Mouse (Mus musculus) forebrain, embryonic 15.5 days (tissue): ENCODE results near the gene Acot1. TPM values are rescaled to one million over a fixed set of nuclear protein-coding genes. Genes with fewer than 3 reads are reported as not detected.
A peak's percentile ranks its signal among the peaks of the same experiment; 100 is the strongest.
"Not testable (repeated sequence)": the region's sequence is repeated elsewhere in the genome, so short reads cannot be mapped to it uniquely, and the experiment has no call there.

Source experiments
- ATAC-seq: fragments of 200-750 bp; cut with Nextera tagmentation; replicated peaks from 2 replicates; pipeline ENCODE4 v1.8.0; 2017; ENCODE audit warnings: mild to moderate bottlenecking, moderate TSS enrichment, moderate library complexity
- H3K27ac ChIP-seq: fragments of 300-500 bp; sonication (generic); replicated peaks from 2 replicates; pipeline ENCODE4 v1.5.1; 2015; ENCODE audit warnings: mild to moderate bottlenecking, inconsistent platforms
- H3K27me3 ChIP-seq: fragments of 300-500 bp; sonication (generic); 2 replicates; pipeline ENCODE4 v1.6.1; 2015; ENCODE audit warnings: inconsistent platforms
- H3K36me3 ChIP-seq: fragments of 300-500 bp; sonication (generic); 2 replicates; pipeline ENCODE4 v1.6.1; 2015; ENCODE audit warnings: mild to moderate bottlenecking, inconsistent platforms
- H3K4me1 ChIP-seq: fragments of 300-500 bp; sonication (generic); 2 replicates; pipeline ENCODE4 v1.6.1; 2015; ENCODE audit warnings: inconsistent platforms
- H3K4me2 ChIP-seq: fragments of 300-500 bp; sonication (generic); replicated peaks from 2 replicates; pipeline ENCODE4 v1.6.1; 2015; ENCODE audit warnings: mild to moderate bottlenecking, inconsistent platforms
- H3K4me3 ChIP-seq: fragments of 300-500 bp; sonication (generic); 2 replicates; pipeline ENCODE4 v1.5.1; 2015; ENCODE audit warnings: mild to moderate bottlenecking, inconsistent platforms
- H3K9ac ChIP-seq: fragments of 300-500 bp; sonication (generic); replicated peaks from 2 replicates; pipeline ENCODE4 v1.6.1; 2015; ENCODE audit warnings: mild to moderate bottlenecking, inconsistent platforms
- H3K9me3 ChIP-seq: fragments of 300-500 bp; sonication (generic); 2 replicates; pipeline ENCODE4 v1.6.1; 2016; ENCODE audit warnings: inconsistent platforms
- WGBS: fragments of 180-500 bp; shearing (Covaris S2); methylation state at CpG from one replicate; pipeline ENCODE4 v1.1.7; 2015; ENCODE audit warnings: mixed read lengths; 5-methylcytosine and 5-hydroxymethylcytosine counted together
- polyA plus RNA-seq: library from polyadenylated mRNA; unstranded; fragments of >200 nt; fragmentation: Nextera tagmentation; extraction: Ambion mirVana; gene quantifications from 2 replicates; pipeline ENCODE4 v1.2.1, GENCODE M21; 2015

The Acot1 gene
- polyA plus RNA-seq, 1 experiment from 2014 or later, result 86.6 TPM

GRCm38 (mm10) chr12:84046906-84047305 lies 37.6 kb downstream of the Acot1 start:
- H3K27ac ChIP-seq, result no peak overlapping the region
- no peak overlapping the region for H3K4me3 ChIP-seq
- no peak for ATAC-seq
- peaks cover under 1% of the 10 kb centered on the region; the same call in 1 of the 2 replicates for H3K27me3 ChIP-seq
- no peaks in the 10 kb centered on the region for H3K4me1 ChIP-seq
- H3K4me2 ChIP-seq, result no peak overlapping the region
- H3K9me3 ChIP-seq, result no peaks in the 10 kb centered on the region
- 90% methylated on average over 1 of the region's 1 CpGs for WGBS
- H3K36me3 ChIP-seq, result no peaks in the 10 kb centered on the region
- no peak overlapping the region for H3K9ac ChIP-seq

DNA sequence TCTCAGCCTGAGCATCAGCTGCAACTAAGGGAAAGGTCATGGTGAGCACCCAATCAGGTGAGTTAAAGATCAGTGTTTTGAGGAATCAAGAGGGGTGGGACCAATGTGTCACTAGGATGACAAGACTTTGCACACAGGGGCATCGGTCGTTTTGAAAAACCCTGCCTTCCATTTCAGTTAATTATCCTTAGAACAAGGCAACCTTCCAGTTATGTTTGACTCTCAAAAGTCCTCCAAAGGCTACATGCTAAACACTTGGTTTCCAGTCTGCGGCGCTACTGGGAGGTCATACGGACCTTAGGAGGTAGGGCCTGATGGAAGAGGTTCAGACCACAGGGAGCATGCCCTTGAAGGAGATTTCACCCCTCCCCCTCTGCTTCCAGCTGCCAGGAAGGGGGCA lies 41.5 kb downstream of the Acot1 start:
- not testable (repeated sequence) for H3K4me1 ChIP-seq, H3K36me3 ChIP-seq, H3K9me3 ChIP-seq, H3K27ac ChIP-seq, H3K4me2 ChIP-seq, ATAC-seq, H3K4me3 ChIP-seq, H3K9ac ChIP-seq
- 84% methylated on average over 5 of the region's 5 CpGs for WGBS
- H3K27me3 ChIP-seq, result peaks cover 14% of the 10 kb centered on the region; the same call in 1 of the 2 replicates

- Histone ChIP-seq H3K27me3 (peaks cover 14% of the 10 kb centered on the region; the same call in 1 of the 2 replicates), H3K27ac (no peak within 1 kb of the TSS), H3K4me3 (peak within 1 kb of the TSS; percentile 46), H3K9ac (no peak within 1 kb of the TSS), H3K9me3 (no peaks in the 10 kb centered on the region), H3K4me2 (peak within 1 kb of the TSS; percentile 73; the same call in 1 of the 2 replicates), H3K4me1 (peaks cover 6% of the 10 kb centered on the region), H3K36me3 (no peaks in the 10 kb centered on the region)
- 88% methylated on average over 5 of the region's 5 CpGs for whole genome bisulfite sequencing
- no peak for ATAC-seq
These were observed 42.7 kb downstream of the Acot1 start, which contains the start of gene Acot3 for GRCm38 (mm10) chr12:84051937-84052474. Gene Acot3 (plus strand): TSS chr12:84052144.

GRCm38 (mm10) chr12:84052609-84053008 lies 43.3 kb downstream of the Acot1 start:
- H3K9ac ChIP-seq, result no peak overlapping the region
- no peaks in the 10 kb centered on the region for H3K36me3 ChIP-seq
- H3K4me2 ChIP-seq, result no peak overlapping the region
- no peak overlapping the region for H3K27ac ChIP-seq
- peaks cover 14% of the 10 kb centered on the region; the same call in 1 of the 2 replicates for H3K27me3 ChIP-seq
- H3K4me1 ChIP-seq, result peaks cover 6% of the 10 kb centered on the region
- no peak for ATAC-seq
- H3K9me3 ChIP-seq, result no peaks in the 10 kb centered on the region
- H3K4me3 ChIP-seq, result no peak overlapping the region
- 86% methylated on average over 7 of the region's 7 CpGs for WGBS

GRCm38 (mm10) chr12:84053173-84053572 lies 43.9 kb downstream of the Acot1 start:
- Histone ChIP-seq H3K36me3 (no peaks in the 10 kb centered on the region), H3K27me3 (peaks cover 14% of the 10 kb centered on the region; the same call in 1 of the 2 replicates), H3K9me3 (no peaks in the 10 kb centered on the region), H3K27ac (no peak overlapping the region), H3K4me3 (peak overlapping the region; percentile 46), H3K4me1 (peaks cover 6% of the 10 kb centered on the region), H3K4me2 (peak overlapping the region; percentile 73), H3K9ac (peak overlapping the region; percentile 39)
- WGBS, result 8% methylated on average over 16 of the region's 16 CpGs
- ATAC-seq, result no peak; the same call in 1 of the 2 replicates

GRCm38 (mm10) chr12:84053679-84054391 lies 44.5 kb downstream of the Acot1 start:
- Histone ChIP-seq H3K9ac (peak overlapping the region; percentile 39), H3K27me3 (peaks cover 14% of the 10 kb centered on the region; the same call in 1 of the 2 replicates), H3K4me3 (peak overlapping the region; percentile 46), H3K9me3 (no peaks in the 10 kb centered on the region), H3K4me1 (peaks cover 6% of the 10 kb centered on the region), H3K27ac (no peak overlapping the region), H3K36me3 (no peaks in the 10 kb centered on the region), H3K4me2 (peak overlapping the region; percentile 73)
- no peak for ATAC-seq
- WGBS, result 3% methylated on average over 41 of the region's 46 CpGs

DNA sequence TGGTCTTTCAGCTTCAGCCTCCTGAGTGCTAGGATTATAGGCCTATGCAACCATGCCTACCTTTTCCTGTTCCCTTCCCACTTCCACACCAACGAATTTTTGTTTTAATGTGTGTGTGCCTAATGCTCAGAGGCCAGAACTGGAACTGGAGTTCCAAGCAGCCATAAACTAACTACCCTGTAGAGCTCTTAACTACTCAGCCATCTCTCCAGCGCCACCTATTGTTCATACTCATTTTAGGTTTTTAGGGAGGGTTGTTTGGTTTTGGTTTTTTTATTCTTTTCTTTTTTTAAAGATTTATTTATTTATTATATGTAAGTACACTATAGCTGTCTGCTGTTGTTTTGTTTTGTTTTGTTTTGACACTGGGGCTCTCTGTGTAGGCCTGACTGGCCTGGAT lies 51.7 kb downstream of the Acot1 start:
- no peak overlapping the region for H3K4me3 ChIP-seq
- no peak overlapping the region for H3K4me2 ChIP-seq
- no peaks in the 10 kb centered on the region for H3K4me1 ChIP-seq
- ATAC-seq, result no peak
- 0 out of 2 replicates have a peak, but pooled peaks cover 3% of the 10 kb centered on the region for H3K9me3 ChIP-seq
- no peaks in the 10 kb centered on the region for H3K27me3 ChIP-seq
- WGBS, result 33% methylated on average over 2 of the region's 2 CpGs
- no peak overlapping the region for H3K9ac ChIP-seq
- no peaks in the 10 kb centered on the region for H3K36me3 ChIP-seq
- no peak overlapping the region for H3K27ac ChIP-seq

DNA sequence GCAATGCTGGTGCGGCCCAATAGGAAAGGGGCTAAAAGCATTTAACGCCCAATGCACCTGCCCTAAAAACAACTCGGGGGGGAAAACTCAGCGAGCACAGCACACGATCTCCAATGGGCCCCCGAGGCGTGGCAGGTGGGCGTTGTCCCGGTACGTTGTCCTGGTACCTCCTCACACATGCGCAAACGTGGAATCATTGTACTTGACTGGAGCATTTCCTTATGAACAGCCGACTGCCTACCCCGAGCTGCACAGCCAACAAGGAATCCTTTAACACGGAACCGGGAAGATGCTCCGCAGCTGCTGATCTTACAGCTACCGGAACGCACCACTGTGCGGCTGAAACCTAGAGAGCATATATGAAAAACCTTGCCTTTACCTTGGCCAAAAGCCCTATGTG lies 53.0 kb downstream of the Acot1 start:
- Histone ChIP-seq H3K4me1 (no peaks in the 10 kb centered on the region), H3K9ac (no peak overlapping the region), H3K9me3 (0 out of 2 replicates have a peak, but pooled peaks cover 3% of the 10 kb centered on the region), H3K27ac (no peak overlapping the region), H3K4me2 (no peak overlapping the region), H3K36me3 (no peaks in the 10 kb centered on the region), H3K27me3 (no peaks in the 10 kb centered on the region), H3K4me3 (no peak overlapping the region)
- no peak for ATAC-seq
- 94% methylated on average over 20 of the region's 20 CpGs for WGBS

DNA sequence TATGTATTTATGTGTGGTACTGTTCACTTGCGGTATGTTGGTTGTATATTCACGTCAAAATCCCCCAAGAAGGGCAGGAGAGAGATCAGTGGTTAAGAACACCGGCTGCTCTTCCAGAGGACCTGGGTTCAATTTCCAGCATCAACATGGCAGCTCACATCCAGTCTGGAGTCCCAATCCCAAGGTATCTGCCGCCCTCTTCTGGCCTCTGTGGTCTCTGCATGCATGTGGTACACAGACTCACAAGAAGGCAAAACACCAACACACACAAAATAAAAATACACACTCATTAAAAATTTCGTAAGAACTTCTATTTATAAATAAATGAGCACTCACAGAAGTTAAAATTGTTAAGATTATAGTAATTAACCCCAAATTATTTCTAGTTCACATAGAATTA lies 53.9 kb downstream of the Acot1 start:
- no peaks in the 10 kb centered on the region for H3K4me1 ChIP-seq
- 0 out of 2 replicates have a peak, but pooled peaks cover 3% of the 10 kb centered on the region for H3K9me3 ChIP-seq
- WGBS, result 76% methylated on average over 5 of the region's 5 CpGs
- H3K9ac ChIP-seq, result no peak overlapping the region
- no peaks in the 10 kb centered on the region for H3K36me3 ChIP-seq
- no peak for ATAC-seq
- H3K4me3 ChIP-seq, result no peak overlapping the region
- no peak overlapping the region for H3K27ac ChIP-seq
- H3K27me3 ChIP-seq, result peaks cover 5% of the 10 kb centered on the region; the same call in 1 of the 2 replicates
- H3K4me2 ChIP-seq, result no peak overlapping the region

- ATAC-seq, result no peak
These were observed 54.5 kb downstream of the Acot1 start for GRCm38 (mm10) chr12:84063833-84064232.

DNA sequence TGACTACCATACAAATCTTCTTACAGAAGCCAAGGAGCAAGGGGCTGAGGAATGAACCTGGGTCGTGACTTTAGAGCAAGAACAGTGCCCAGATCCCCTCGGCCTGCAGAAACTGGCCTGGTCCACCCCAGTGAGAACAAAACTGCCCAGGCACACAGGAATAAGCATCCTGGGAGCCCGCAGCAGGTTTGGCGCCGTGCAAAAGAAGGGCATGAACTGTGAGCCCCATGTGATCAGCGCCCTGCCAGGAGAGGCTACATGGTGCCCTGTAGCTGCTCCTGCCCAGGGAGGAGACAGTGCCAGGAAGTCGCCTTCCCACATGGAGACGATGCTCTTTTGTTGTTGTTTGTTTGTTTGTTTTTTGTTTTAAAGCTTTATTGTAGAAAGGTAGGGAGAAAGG lies 55.3 kb downstream of the Acot1 start:
- 0 out of 2 replicates have a peak, but pooled peaks cover 4% of the 10 kb centered on the region for H3K4me1 ChIP-seq
- peaks cover 16% of the 10 kb centered on the region for H3K27me3 ChIP-seq
- no peak overlapping the region for H3K4me3 ChIP-seq
- H3K4me2 ChIP-seq, result no peak overlapping the region
- H3K27ac ChIP-seq, result no peak overlapping the region
- no peak overlapping the region for H3K9ac ChIP-seq
- no peak for ATAC-seq
- WGBS, result 75% methylated on average over 8 of the region's 8 CpGs
- no peaks in the 10 kb centered on the region for H3K36me3 ChIP-seq
- 0 out of 2 replicates have a peak, but pooled peaks cover 3% of the 10 kb centered on the region for H3K9me3 ChIP-seq

More at GRCm38 (mm10) chr12:84063833-84064232, 54.5 kb downstream of the Acot1 start:
- peaks cover 10% of the 10 kb centered on the region for H3K27me3 ChIP-seq
- H3K4me3 ChIP-seq, result no peak overlapping the region
- no peaks in the 10 kb centered on the region for H3K36me3 ChIP-seq
- H3K4me2 ChIP-seq, result no peak overlapping the region
- 0 out of 2 replicates have a peak, but pooled peaks cover 3% of the 10 kb centered on the region for H3K9me3 ChIP-seq
- no peak overlapping the region for H3K9ac ChIP-seq
- H3K27ac ChIP-seq, result no peak overlapping the region
- WGBS, result 87% methylated on average over 2 of the region's 2 CpGs
- H3K4me1 ChIP-seq, result no peaks in the 10 kb centered on the region

GRCm38 (mm10) chr12:84067752-84068151 lies 58.5 kb downstream of the Acot1 start:
- 79% methylated on average over 4 of the region's 4 CpGs for WGBS
- Histone ChIP-seq H3K4me1 (0 out of 2 replicates have a peak, but pooled peaks cover 4% of the 10 kb centered on the region), H3K4me3 (no peak overlapping the region), H3K9ac (no peak overlapping the region), H3K27ac (no peak overlapping the region), H3K36me3 (no peaks in the 10 kb centered on the region), H3K4me2 (no peak overlapping the region), H3K27me3 (peaks cover 16% of the 10 kb centered on the region), H3K9me3 (0 out of 2 replicates have a peak, but pooled peaks cover 3% of the 10 kb centered on the region)
- ATAC-seq, result no peak
